Mouse (Mus musculus) heart, embryonic 12.5 days (tissue): ENCODE results near the gene Wfdc11. TPM values are rescaled to one million over a fixed set of nuclear protein-coding genes. Genes with fewer than 3 reads are reported as not detected.
"Not testable (repeated sequence)": the region's sequence is repeated elsewhere in the genome, so short reads cannot be mapped to it uniquely, and the experiment has no call there.

Experiments used
- ATAC-seq: fragments of 200-750 bp; cut with Nextera tagmentation; 2 replicates; pipeline ENCODE4 v1.8.0; 2017; ENCODE audit warnings: moderate TSS enrichment, moderate library complexity; ENCODE audit not compliant: insufficient number of reproducible peaks, low FRiP score
- H3K27ac ChIP-seq: fragments of 300-500 bp; sonication (generic); 2 replicates; pipeline ENCODE4 v1.5.1; 2016; ENCODE audit warnings: mild to moderate bottlenecking, moderate library complexity; ENCODE audit not compliant: poor library complexity, severe bottlenecking
- H3K27me3 ChIP-seq: fragments of 300-500 bp; sonication (generic); replicated peaks from 2 replicates; pipeline ENCODE4 v1.6.1; 2016; ENCODE audit warnings: mild to moderate bottlenecking, moderate library complexity
- H3K36me3 ChIP-seq: fragments of 300-500 bp; sonication (generic); 2 replicates; pipeline ENCODE4 v1.6.1; 2016; ENCODE audit warnings: mild to moderate bottlenecking, moderate library complexity
- H3K4me1 ChIP-seq: fragments of 300-500 bp; sonication (generic); replicated peaks from 2 replicates; pipeline ENCODE4 v1.6.1; 2016; ENCODE audit warnings: mild to moderate bottlenecking
- H3K4me2 ChIP-seq: fragments of 300-500 bp; sonication (generic); 2 replicates; pipeline ENCODE4 v1.6.1; 2016; ENCODE audit warnings: mild to moderate bottlenecking, moderate library complexity
- H3K4me3 ChIP-seq: fragments of 300-500 bp; sonication (generic); 2 replicates; pipeline ENCODE4 v1.5.1; 2016; ENCODE audit warnings: mild to moderate bottlenecking
- H3K9ac ChIP-seq: fragments of 300-500 bp; sonication (generic); 2 replicates; pipeline ENCODE4 v1.6.1; 2016; ENCODE audit warnings: mild to moderate bottlenecking, moderate library complexity
- H3K9me3 ChIP-seq: fragments of 300-500 bp; sonication (generic); replicated peaks from 2 replicates; pipeline ENCODE4 v1.6.1; 2016; ENCODE audit warnings: mild to moderate bottlenecking, moderate library complexity
- WGBS: fragments of 180-500 bp; shearing (Covaris S2); methylation state at CpG from one replicate; pipeline ENCODE4 v1.1.7; 2016; 5-methylcytosine and 5-hydroxymethylcytosine counted together
- polyA plus RNA-seq: library from polyadenylated mRNA; unstranded; fragments of >200 nt; fragmentation: Nextera tagmentation; extraction: Ambion mirVana; gene quantifications from 2 replicates; pipeline ENCODE4 v1.2.1, GENCODE M21; 2016

The Wfdc11 gene
- polyA plus RNA-seq, 1 experiment from 2014 or later = not detected

- Histone ChIP-seq H3K27me3 (no peaks in the 10 kb centered on the region), H3K36me3 (no peaks in the 10 kb centered on the region), H3K27ac (no peak within 1 kb of the TSS), H3K4me2 (no peak within 1 kb of the TSS), H3K9ac (no peak within 1 kb of the TSS), H3K9me3 (peaks cover 6% of the 10 kb centered on the region), H3K4me1 (no peaks in the 10 kb centered on the region), H3K4me3 (no peak within 1 kb of the TSS)
- WGBS = 83% methylated on average over 3 of the region's 3 CpGs
- no peak for ATAC-seq
Measured at GRCm38 (mm10) chr2:164638696-164639095, 35.2 kb downstream of the Wfdc11 start, which contains the start of gene Wfdc16. Wfdc16 (minus strand) TSS chr2:164638796.

- Histone ChIP-seq H3K4me2 (no peak overlapping the region), H3K9ac (no peak overlapping the region), H3K4me3 (no peak overlapping the region), H3K9me3 (peaks cover 6% of the 10 kb centered on the region), H3K27me3 (no peaks in the 10 kb centered on the region), H3K4me1 (no peaks in the 10 kb centered on the region), H3K36me3 (no peaks in the 10 kb centered on the region), H3K27ac (no peak overlapping the region)
- no peak for ATAC-seq
- WGBS = 74% methylated on average over 9 of the region's 9 CpGs
Measured at GRCm38 (mm10) chr2:164635266-164635665, 38.6 kb downstream of the Wfdc11 start.

- ATAC-seq = no peak
- no peak overlapping the region for H3K4me3 ChIP-seq
- H3K4me2 ChIP-seq = no peak overlapping the region
- H3K27me3 ChIP-seq = no peaks in the 10 kb centered on the region
- no peaks in the 10 kb centered on the region for H3K4me1 ChIP-seq
- H3K9ac ChIP-seq = no peak overlapping the region
- H3K9me3 ChIP-seq = no peaks in the 10 kb centered on the region
- H3K27ac ChIP-seq = no peak overlapping the region
- WGBS = 73% methylated on average over 4 of the region's 4 CpGs
- H3K36me3 ChIP-seq = no peaks in the 10 kb centered on the region
Measured at GRCm38 (mm10) chr2:164621775-164622174, 52.1 kb downstream of the Wfdc11 start.

- H3K4me3 ChIP-seq = no peak overlapping the region
- no peaks in the 10 kb centered on the region for H3K9me3 ChIP-seq
- H3K4me2 ChIP-seq = no peak overlapping the region
- no peak overlapping the region for H3K9ac ChIP-seq
- no peaks in the 10 kb centered on the region for H3K4me1 ChIP-seq
- no peak for ATAC-seq
- WGBS = 79% methylated on average over 5 of the region's 5 CpGs
- no peaks in the 10 kb centered on the region for H3K27me3 ChIP-seq
- no peaks in the 10 kb centered on the region for H3K36me3 ChIP-seq
- no peak overlapping the region for H3K27ac ChIP-seq
Measured at GRCm38 (mm10) chr2:164619050-164619449, 54.8 kb downstream of the Wfdc11 start.

GRCm38 (mm10) chr2:164615386-164615785 is 58.5 kb downstream of the Wfdc11 start:
- no peak overlapping the region for H3K27ac ChIP-seq
- WGBS = 84% methylated on average over 3 of the region's 3 CpGs
- H3K4me1 ChIP-seq = no peaks in the 10 kb centered on the region
- no peak overlapping the region for H3K9ac ChIP-seq
- H3K9me3 ChIP-seq = no peaks in the 10 kb centered on the region
- H3K27me3 ChIP-seq = peaks cover 4% of the 10 kb centered on the region; the same call in 1 of the 2 replicates
- ATAC-seq = no peak
- no peaks in the 10 kb centered on the region for H3K36me3 ChIP-seq
- no peak overlapping the region for H3K4me3 ChIP-seq
- H3K4me2 ChIP-seq = no peak overlapping the region

- ATAC-seq, H3K4me3 ChIP-seq, H3K9me3 ChIP-seq, H3K27me3 ChIP-seq, H3K4me1 ChIP-seq, H3K36me3 ChIP-seq, H3K27ac ChIP-seq, H3K4me2 ChIP-seq, H3K9ac ChIP-seq: not testable (repeated sequence)
- 52% methylated on average over 8 of the region's 8 CpGs for WGBS
Measured at GRCm38 (mm10) chr2:164613471-164613870, 60.4 kb downstream of the Wfdc11 start, which contains the start of the genes Wfdc6b and Wfdc8. Wfdc6b (plus strand) TSS chr2:164613522. Wfdc8 (minus strand) TSS chr2:164613626.

Other genes starting within 250 kb of the Wfdc11 start
- gene Sdc4, start 230.2 kb downstream of the Wfdc11 start, polyA plus RNA-seq = 40.1 and 40.6 TPM in 2 replicates
- 36.4 and 40.3 TPM in 2 replicates for gene Sys1, start 217.1 kb downstream of the Wfdc11 start, polyA plus RNA-seq
- gene Gm20458, start 213.1 kb downstream of the Wfdc11 start, polyA plus RNA-seq = 11.8 and 16.9 TPM in 2 replicates
- 0.19 TPM in 1 of 2 replicates, not detected in the other for gene Trp53tg5, start 200.4 kb downstream of the Wfdc11 start, polyA plus RNA-seq
- gene Dbndd2, start 188.0 kb downstream of the Wfdc11 start, polyA plus RNA-seq = 7.3 and 11.3 TPM in 2 replicates
- gene Pigt, start 176.6 kb downstream of the Wfdc11 start, polyA plus RNA-seq = 53.4 and 54.3 TPM in 2 replicates
- gene Wfdc2, start 111.7 kb downstream of the Wfdc11 start, polyA plus RNA-seq = 3.1 and 3.3 TPM in 2 replicates
- not detected in 2 replicates for gene Spint3, start 100.6 kb downstream of the Wfdc11 start, polyA plus RNA-seq
- gene Wfdc6a, start 88.6 kb downstream of the Wfdc11 start, polyA plus RNA-seq = 0.29 and 0.32 TPM in 2 replicates
- gene Eppin, start 80.5 kb downstream of the Wfdc11 start, polyA plus RNA-seq = not detected in 2 replicates
- not detected in 2 replicates for gene Wfdc6b, start 60.6 kb downstream of the Wfdc11 start, polyA plus RNA-seq
- gene Wfdc8, start 60.5 kb downstream of the Wfdc11 start, polyA plus RNA-seq = not detected in 2 replicates
- not detected in 2 replicates for gene Wfdc16, start 35.3 kb downstream of the Wfdc11 start, polyA plus RNA-seq
- gene Wfdc10, start 18.0 kb downstream of the Wfdc11 start, polyA plus RNA-seq = not detected in 2 replicates
- gene Wfdc9, start 17.5 kb downstream of the Wfdc11 start, polyA plus RNA-seq = not detected in 2 replicates
- gene Wfdc13, start 11.0 kb upstream of the Wfdc11 start, polyA plus RNA-seq = not detected in 2 replicates
- 0.35 TPM in 1 of 2 replicates, not detected in the other for gene Spint4, start 24.4 kb upstream of the Wfdc11 start, polyA plus RNA-seq
- not detected in 2 replicates for gene Spint5, start 41.2 kb upstream of the Wfdc11 start, polyA plus RNA-seq
- gene Wfdc3, start 71.8 kb upstream of the Wfdc11 start, polyA plus RNA-seq = 0.32 and 0.71 TPM in 2 replicates
- 62.9 and 71.0 TPM in 2 replicates for gene Dnttip1, start 71.9 kb upstream of the Wfdc11 start, polyA plus RNA-seq
- 455 and 459 TPM in 2 replicates for gene Ube2c, start 95.8 kb upstream of the Wfdc11 start, polyA plus RNA-seq
- 0.36 and 1.6 TPM in 2 replicates for gene Tnnc2, start 105.9 kb upstream of the Wfdc11 start, polyA plus RNA-seq
- gene Snx21, start 111.7 kb upstream of the Wfdc11 start, polyA plus RNA-seq = 30.8 and 31.7 TPM in 2 replicates
- gene Acot8, start 130.8 kb upstream of the Wfdc11 start, polyA plus RNA-seq = 14.9 and 16.1 TPM in 2 replicates
- gene Zswim3, start 131.0 kb upstream of the Wfdc11 start, polyA plus RNA-seq = 5.4 and 6.7 TPM in 2 replicates
- 9.8 and 10.1 TPM in 2 replicates for gene Zswim1, start 148.6 kb upstream of the Wfdc11 start, polyA plus RNA-seq
- not detected in 2 replicates for gene Spata25, start 154.4 kb upstream of the Wfdc11 start, polyA plus RNA-seq
- 169 and 175 TPM in 2 replicates for gene Ctsa, start 158.8 kb upstream of the Wfdc11 start, polyA plus RNA-seq
- gene Neurl2, start 159.4 kb upstream of the Wfdc11 start, polyA plus RNA-seq = 45.0 and 45.5 TPM in 2 replicates
- gene Pltp, start 183.6 kb upstream of the Wfdc11 start, polyA plus RNA-seq = 9.7 and 9.9 TPM in 2 replicates
- 52.1 and 53.1 TPM in 2 replicates for gene Pcif1, start 205.2 kb upstream of the Wfdc11 start, polyA plus RNA-seq
- gene Zfp335, start 237.7 kb upstream of the Wfdc11 start, polyA plus RNA-seq = 11.4 and 12.2 TPM in 2 replicates